ENCODE assay signal across 17 mouse cellular contexts in the genomic region with DNA sequence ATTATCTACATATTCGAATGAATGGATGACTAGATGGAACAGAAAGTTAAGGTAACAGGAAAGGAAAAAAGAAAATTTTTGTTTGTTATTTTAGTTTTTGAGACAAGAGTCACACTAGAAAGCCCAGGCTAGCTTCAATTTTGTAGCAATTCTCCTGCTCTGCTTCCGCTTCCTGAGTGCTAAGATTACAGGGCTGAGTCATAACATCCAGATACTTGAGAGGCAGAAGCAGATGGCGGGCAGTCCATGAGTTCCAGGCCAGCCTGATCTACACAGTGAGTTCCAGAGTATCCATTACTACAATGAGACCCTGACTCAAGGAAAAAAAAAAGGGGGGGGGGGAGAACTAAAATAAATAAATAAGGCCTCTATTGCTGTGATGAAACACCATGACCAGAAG.
"Had no signal": no experiment of that assay in that cellular context is flagged by ENCODE, and none has a peak within 500 bp of the region (broad histone marks: within the 10 kb centered on the region; RNA-seq: fewer than 3 reads in every experiment).

No protein-coding gene starts in this region.

- H3K36me3 ChIP-seq: liver, embryonic 13.5 days; liver, embryonic 15.5 days; midbrain, embryonic 10.5 days; midbrain, embryonic 12.5 days; neural tube, embryonic 12.5 days had no signal

- H3K4me3 ChIP-seq: liver, embryonic 13.5 days; liver, embryonic 15.5 days; midbrain, embryonic 10.5 days; midbrain, embryonic 12.5 days; neural tube, embryonic 12.5 days had no signal

- H3K27ac ChIP-seq: liver, embryonic 13.5 days; liver, embryonic 15.5 days; midbrain, embryonic 10.5 days; midbrain, embryonic 12.5 days; neural tube, embryonic 12.5 days had no signal

- H3K9ac ChIP-seq: liver, embryonic 13.5 days; liver, embryonic 15.5 days; lung, embryonic 14.5 days; midbrain, embryonic 12.5 days; neural tube, embryonic 12.5 days had no signal

- H3K4me1 ChIP-seq: liver, embryonic 15.5 days; midbrain, embryonic 12.5 days had no signal

- H3K9me3 ChIP-seq: liver, embryonic 13.5 days; liver, embryonic 15.5 days; midbrain, embryonic 10.5 days; midbrain, embryonic 12.5 days; neural tube, embryonic 12.5 days had no signal

- H3K4me2 ChIP-seq: liver, embryonic 13.5 days; liver, embryonic 15.5 days; lung, embryonic 14.5 days; midbrain, embryonic 12.5 days; neural tube, embryonic 12.5 days had no signal

- DNase-seq: liver, embryonic 13.5 days; lung, adult 18-20 months; lung, embryonic 14.5 days; lung, postnatal 4 days; midbrain, embryonic 14.5 days; retina, postnatal 1 day; right cerebral cortex, adult 18-20 months; right cerebral cortex, postnatal 25 days; right cerebral cortex, postnatal 4 days; spleen, adult 18-20 months; thymus, adult 18-20 months; thymus, postnatal 14 days; thymus, postnatal 36 days had no signal

- H3K27me3 ChIP-seq: liver, embryonic 13.5 days; liver, embryonic 15.5 days; midbrain, embryonic 12.5 days; neural tube, embryonic 12.5 days had no signal
